Mouse (Mus musculus) bone marrow, adult 2 months (tissue): ENCODE results near the gene Psenen.

ENCODE experiments used
- CTCF ChIP-seq: fragments of 200-500 bp; IDR thresholded peaks from 2 replicates; pipeline ENCODE4 v1.5.1; 2011; ENCODE audit warnings: low read length, control low read depth; ENCODE audit not compliant: control insufficient read depth, insufficient read depth
- POLR2A ChIP-seq: fragments of 200-500 bp; IDR thresholded peaks from 2 replicates; pipeline ENCODE4 v1.6.1; 2011; ENCODE audit warnings: low read depth, mild to moderate bottlenecking, control low read depth, low read length, borderline replicate concordance; ENCODE audit not compliant: control insufficient read depth

DNA sequence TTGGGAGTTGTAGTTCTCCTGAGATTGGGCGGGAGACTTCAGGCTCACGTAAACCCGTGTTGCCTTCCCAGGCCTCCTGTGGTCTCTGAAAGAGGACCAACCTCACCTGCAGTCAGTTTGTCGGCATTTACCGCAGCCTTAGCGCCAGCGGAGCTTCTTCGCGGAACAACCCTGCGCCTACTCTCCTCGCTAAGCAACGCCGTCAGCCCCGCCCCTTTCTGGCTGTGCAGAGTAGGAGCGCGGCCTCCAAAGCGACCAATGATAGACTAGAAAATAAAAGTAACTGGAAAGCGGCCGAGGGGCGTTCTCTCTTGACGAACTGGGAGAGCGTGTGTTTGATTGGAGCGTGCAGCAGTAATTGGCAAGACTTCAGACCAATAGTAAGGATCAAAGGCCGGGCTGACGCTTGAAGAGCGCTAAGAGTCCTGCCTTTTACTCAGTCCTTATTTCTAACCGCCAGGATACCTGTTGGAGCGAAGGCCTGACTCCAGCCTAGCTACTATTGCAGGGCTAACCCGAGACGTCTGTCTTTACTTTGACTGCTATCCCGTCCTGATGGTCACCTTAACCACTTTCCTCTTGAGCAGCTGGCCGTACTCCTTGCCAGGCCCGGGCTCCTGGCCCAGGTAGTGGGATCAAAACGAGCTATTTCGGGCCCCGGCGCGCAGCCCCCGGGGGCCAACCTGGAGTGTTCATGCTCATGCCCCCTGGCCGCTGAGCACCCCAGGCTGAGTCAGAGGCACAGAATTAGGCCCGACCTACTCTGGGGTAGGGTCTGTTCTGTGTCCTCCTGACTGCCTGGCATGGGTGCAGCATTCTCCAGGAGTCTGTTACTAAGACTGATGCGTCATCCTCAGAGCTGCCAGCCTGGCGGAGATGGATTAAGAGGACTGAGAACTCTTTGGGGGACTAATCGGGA lies 11.1 kb downstream of the Psenen start, which contains the start of the genes Hspb6 and Proser3:
- no peak for TF ChIP-seq CTCF
- TF ChIP-seq POLR2A = peak; percentile 60
